Mouse (Mus musculus) liver, embryonic 13.5 days (tissue): ENCODE results near the gene Rpl18. TPM values are rescaled to one million over a fixed set of nuclear protein-coding genes. Genes with fewer than 3 reads are reported as not detected.

ENCODE experiments used
- ATAC-seq: fragments of 200-750 bp; cut with Nextera tagmentation; 2 replicates; pipeline ENCODE4 v1.8.0; 2017; ENCODE audit warnings: low read depth, mild to moderate bottlenecking, moderate number of reproducible peaks, moderate library complexity
- DNase-seq: peaks from one replicate; pipeline ENCODE4 v3.0.0; 2022
- H3K27ac ChIP-seq: fragments of 300-500 bp; sonication (generic); 2 replicates; pipeline ENCODE4 v1.5.1; 2015; ENCODE audit warnings: moderate library complexity, mild to moderate bottlenecking, inconsistent platforms
- H3K27me3 ChIP-seq: fragments of 300-500 bp; sonication (generic); 2 replicates; pipeline ENCODE4 v1.6.1; 2015; ENCODE audit warnings: mild to moderate bottlenecking, inconsistent platforms
- H3K36me3 ChIP-seq: fragments of 300-500 bp; sonication (generic); 2 replicates; pipeline ENCODE4 v1.6.1; 2015; ENCODE audit warnings: mild to moderate bottlenecking, inconsistent platforms
- H3K4me1 ChIP-seq: fragments of 300-500 bp; sonication (generic); replicated peaks from 2 replicates; pipeline ENCODE4 v1.6.1; 2015; ENCODE audit warnings: inconsistent platforms
- H3K4me2 ChIP-seq: fragments of 300-500 bp; sonication (generic); 2 replicates; pipeline ENCODE4 v1.6.1; 2015; ENCODE audit warnings: inconsistent platforms, mild to moderate bottlenecking, moderate library complexity
- H3K4me3 ChIP-seq: fragments of 300-500 bp; sonication (generic); replicated peaks from 2 replicates; pipeline ENCODE4 v1.5.1; 2015; ENCODE audit warnings: mild to moderate bottlenecking, inconsistent platforms
- H3K9ac ChIP-seq: fragments of 300-500 bp; sonication (generic); 2 replicates; pipeline ENCODE4 v1.6.1; 2015; ENCODE audit warnings: mild to moderate bottlenecking, inconsistent platforms
- H3K9me3 ChIP-seq: fragments of 300-500 bp; sonication (generic); replicated peaks from 2 replicates; pipeline ENCODE4 v1.6.1; 2016; ENCODE audit warnings: inconsistent platforms
- WGBS: fragments of 180-500 bp; shearing (Covaris S2); methylation state at CpG from one replicate; pipeline ENCODE4 v1.1.7; 2015; ENCODE audit not compliant: insufficient replicate concordance; 5-methylcytosine and 5-hydroxymethylcytosine counted together
- polyA plus RNA-seq: library from polyadenylated mRNA; unstranded; fragments of >200 nt; fragmentation: Nextera tagmentation; extraction: Ambion mirVana; gene quantifications from 2 replicates; pipeline ENCODE4 v1.2.1, GENCODE M21; 2015

Rpl18 gene
- polyA plus RNA-seq, 1 experiment from 2014 or later: 840 TPM

DNA sequence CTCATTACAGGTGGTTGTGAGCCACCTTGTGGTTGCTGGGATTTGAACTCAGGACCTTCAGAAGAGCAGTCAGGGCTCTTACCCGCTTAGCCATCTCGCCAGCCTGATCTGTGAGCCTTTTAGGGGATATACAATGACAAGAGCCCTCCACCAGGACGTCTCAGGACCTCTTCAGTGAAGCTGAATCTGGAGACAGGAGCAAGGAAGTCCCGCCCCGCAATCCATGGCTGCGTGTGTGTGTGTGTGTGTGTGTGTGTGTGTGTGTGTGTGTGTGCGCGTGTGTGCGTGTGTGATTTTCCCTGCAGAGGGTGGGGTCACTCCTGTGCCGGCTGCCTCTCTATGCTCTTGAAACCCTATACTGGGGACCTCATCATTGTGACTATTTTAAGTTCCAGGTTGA is 24.6 kb downstream of the Rpl18 start:
- H3K27ac ChIP-seq: no peak overlapping the region
- ATAC-seq: no peak
- 61% methylated on average over 10 of the region's 10 CpGs for WGBS
- no peak for DNase-seq
- no peak overlapping the region for H3K9ac ChIP-seq
- H3K9me3 ChIP-seq: no peaks in the 10 kb centered on the region
- no peak overlapping the region for H3K4me2 ChIP-seq
- no peaks in the 10 kb centered on the region for H3K27me3 ChIP-seq
- no peak overlapping the region for H3K4me3 ChIP-seq
- peaks cover 14% of the 10 kb centered on the region for H3K4me1 ChIP-seq
- H3K36me3 ChIP-seq: no peaks in the 10 kb centered on the region

DNA sequence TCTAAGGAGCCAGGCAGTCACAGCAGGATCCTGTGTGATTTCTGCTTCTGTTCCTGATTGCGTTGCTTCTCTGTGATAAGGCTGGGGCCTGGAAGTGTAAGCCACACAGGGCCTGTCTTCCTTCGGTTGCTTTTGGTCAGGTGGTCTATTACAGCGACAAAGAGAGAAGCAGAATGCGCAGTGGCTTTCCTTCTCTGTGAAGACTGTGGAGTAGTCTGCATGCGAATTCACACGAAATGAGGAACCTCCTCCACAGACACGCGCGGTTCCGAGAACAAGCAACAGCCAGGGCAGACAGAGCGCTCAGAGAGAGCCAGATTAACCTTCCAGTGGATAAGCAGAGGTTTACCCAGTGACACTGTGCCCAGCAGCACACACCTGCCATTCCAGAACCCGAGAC is 26.1 kb downstream of the Rpl18 start:
- Histone ChIP-seq H3K9ac (peak overlapping the region; percentile 22; the same call in 1 of the 2 replicates), H3K27ac (no peak overlapping the region), H3K36me3 (no peaks in the 10 kb centered on the region), H3K4me1 (peaks cover 14% of the 10 kb centered on the region), H3K4me2 (peak overlapping the region; percentile 54), H3K4me3 (no peak overlapping the region), H3K27me3 (no peaks in the 10 kb centered on the region), H3K9me3 (no peaks in the 10 kb centered on the region)
- WGBS: 34% methylated on average over 12 of the region's 12 CpGs
- ATAC-seq (no peak), DNase-seq (no peak)

DNA sequence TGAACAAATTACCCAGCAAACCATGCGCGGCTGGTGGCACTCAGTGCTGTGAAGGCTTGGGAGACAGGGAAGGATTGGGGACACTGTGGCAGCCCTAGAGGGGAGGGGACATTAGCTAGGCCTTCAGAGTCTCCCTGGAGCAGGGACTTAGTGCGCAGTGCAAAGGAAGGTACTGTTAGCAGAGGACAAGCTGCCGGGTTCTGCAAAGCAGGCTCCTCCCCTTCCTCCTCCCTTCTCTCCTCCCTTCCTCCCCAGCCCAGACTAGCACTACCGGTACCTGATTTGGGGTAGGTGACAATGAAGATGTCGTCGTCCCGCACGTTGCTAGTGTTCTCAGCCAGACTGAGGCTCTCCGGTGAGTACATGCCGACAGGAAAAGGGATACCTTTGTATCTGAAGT is 26.5 kb downstream of the Rpl18 start:
- no peaks in the 10 kb centered on the region for H3K9me3 ChIP-seq
- no peak for ATAC-seq
- peak overlapping the region; percentile 23; the same call in 1 of the 2 replicates for H3K9ac ChIP-seq
- 32% methylated on average over 11 of the region's 11 CpGs for WGBS
- H3K27me3 ChIP-seq: no peaks in the 10 kb centered on the region
- peak overlapping the region; percentile 27 for H3K4me3 ChIP-seq
- no peak overlapping the region for H3K27ac ChIP-seq
- H3K4me2 ChIP-seq: peak overlapping the region; percentile 54
- H3K4me1 ChIP-seq: peaks cover 14% of the 10 kb centered on the region
- no peaks in the 10 kb centered on the region for H3K36me3 ChIP-seq
- no peak for DNase-seq

DNA sequence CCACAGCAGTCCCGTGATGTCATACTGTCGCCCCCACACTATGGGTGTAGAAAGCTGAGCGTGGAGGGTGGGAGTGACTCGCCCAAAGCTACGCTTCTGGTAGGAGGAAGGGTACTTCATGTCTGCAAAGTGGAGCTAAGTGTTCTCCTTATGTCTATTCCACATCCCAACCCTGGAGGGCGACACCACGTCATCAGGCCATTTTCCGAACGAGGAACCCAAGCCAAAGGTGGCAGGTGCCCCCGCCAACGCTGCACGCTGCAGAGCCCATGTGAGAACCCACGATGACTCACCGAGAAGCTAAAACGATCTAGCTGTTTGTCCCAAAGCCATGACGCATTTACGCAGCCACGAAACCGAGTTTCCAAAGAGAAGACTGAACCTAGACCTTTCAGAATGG is 27.1 kb downstream of the Rpl18 start:
- Histone ChIP-seq H3K27ac (no peak overlapping the region), H3K36me3 (no peaks in the 10 kb centered on the region), H3K4me3 (peak overlapping the region; percentile 27), H3K4me2 (peak overlapping the region; percentile 54), H3K27me3 (no peaks in the 10 kb centered on the region), H3K9me3 (no peaks in the 10 kb centered on the region), H3K4me1 (peaks cover 14% of the 10 kb centered on the region), H3K9ac (0 out of 2 replicates have a peak overlapping the region, but pooled peaks have one; percentile 23)
- 30% methylated on average over 19 of the region's 19 CpGs for WGBS
- DNase-seq (no peak), ATAC-seq (no peak)

DNA sequence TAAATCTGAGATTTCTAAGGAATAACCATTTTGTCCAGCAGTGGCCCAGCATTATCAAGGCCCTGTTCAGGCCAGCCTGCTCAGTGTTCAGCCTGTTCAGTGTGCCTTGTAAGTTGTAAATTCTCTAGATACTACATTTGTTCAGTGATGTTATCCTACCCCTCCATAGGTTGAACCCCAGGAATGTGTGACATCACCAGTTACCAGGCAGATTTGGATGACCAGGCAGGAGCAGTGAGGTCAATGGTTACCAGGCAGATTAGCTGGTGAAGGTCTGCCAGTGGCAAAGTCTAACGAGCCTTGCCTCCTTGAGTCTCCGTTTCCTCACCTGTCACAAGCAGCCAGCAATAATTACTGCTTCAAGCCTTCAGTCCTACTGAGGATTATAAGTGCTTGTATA is 29.1 kb downstream of the Rpl18 start:
- no peaks in the 10 kb centered on the region for H3K9me3 ChIP-seq
- H3K9ac ChIP-seq: no peak overlapping the region
- ATAC-seq: no peak
- H3K27me3 ChIP-seq: no peaks in the 10 kb centered on the region
- 35% methylated on average over 2 of the region's 2 CpGs for WGBS
- H3K36me3 ChIP-seq: no peaks in the 10 kb centered on the region
- H3K4me2 ChIP-seq: no peak overlapping the region
- H3K4me3 ChIP-seq: no peak overlapping the region
- H3K4me1 ChIP-seq: peaks cover 14% of the 10 kb centered on the region
- H3K27ac ChIP-seq: no peak overlapping the region
- no peak for DNase-seq

DNA sequence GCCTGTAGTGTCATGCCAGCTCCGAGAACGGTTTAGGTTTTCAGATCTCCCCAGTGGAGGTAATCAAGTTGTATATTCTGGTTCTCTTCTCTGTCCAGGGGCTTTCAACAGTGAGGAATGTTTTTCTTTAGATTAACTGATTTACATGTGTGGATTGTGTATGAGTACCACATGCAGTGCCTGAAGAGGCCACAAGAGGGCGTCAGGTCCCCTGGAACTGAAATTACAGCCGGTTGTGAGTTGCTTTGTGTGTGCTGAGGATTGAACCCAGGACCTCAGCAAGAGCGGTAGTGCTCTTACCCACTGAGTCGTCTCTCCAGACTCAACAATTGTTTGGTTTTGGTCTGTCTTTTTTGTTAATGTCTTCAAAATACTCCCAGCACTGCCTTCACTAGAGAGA is 31.3 kb downstream of the Rpl18 start:
- no peak for ATAC-seq
- peaks cover 12% of the 10 kb centered on the region for H3K4me1 ChIP-seq
- no peaks in the 10 kb centered on the region for H3K27me3 ChIP-seq
- WGBS: 57% methylated on average over 6 of the region's 6 CpGs
- H3K9me3 ChIP-seq: no peaks in the 10 kb centered on the region
- no peak overlapping the region for H3K4me3 ChIP-seq
- no peak for DNase-seq
- H3K9ac ChIP-seq: no peak overlapping the region
- no peak overlapping the region for H3K27ac ChIP-seq
- H3K36me3 ChIP-seq: no peaks in the 10 kb centered on the region
- H3K4me2 ChIP-seq: no peak overlapping the region

DNA sequence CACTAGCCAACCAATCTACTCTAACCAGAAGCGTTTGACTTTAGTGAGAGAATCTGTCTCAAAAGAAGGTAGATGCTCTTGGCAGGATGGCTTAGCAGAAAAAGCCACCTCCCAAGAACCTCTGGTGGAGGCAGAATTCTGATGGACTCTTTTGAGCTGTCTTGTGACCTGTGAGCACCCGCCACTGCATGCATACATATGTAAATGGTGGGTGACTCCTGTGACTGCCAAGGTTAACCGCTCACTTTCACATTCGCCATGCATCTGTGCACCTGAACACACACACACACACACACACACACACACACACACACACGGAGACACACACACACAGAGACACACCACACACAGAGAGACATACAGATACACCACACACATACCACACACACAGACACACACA is 32.2 kb downstream of the Rpl18 start:
- no peak overlapping the region for H3K4me3 ChIP-seq
- H3K36me3 ChIP-seq: no peaks in the 10 kb centered on the region
- no peak overlapping the region for H3K27ac ChIP-seq
- DNase-seq (no peak), ATAC-seq (no peak)
- 73% methylated on average over 5 of the region's 5 CpGs for WGBS
- H3K4me1 ChIP-seq: peaks cover 4% of the 10 kb centered on the region; the same call in 1 of the 2 replicates
- H3K9me3 ChIP-seq: no peaks in the 10 kb centered on the region
- H3K27me3 ChIP-seq: no peaks in the 10 kb centered on the region
- no peak overlapping the region for H3K9ac ChIP-seq
- H3K4me2 ChIP-seq: no peak overlapping the region

DNA sequence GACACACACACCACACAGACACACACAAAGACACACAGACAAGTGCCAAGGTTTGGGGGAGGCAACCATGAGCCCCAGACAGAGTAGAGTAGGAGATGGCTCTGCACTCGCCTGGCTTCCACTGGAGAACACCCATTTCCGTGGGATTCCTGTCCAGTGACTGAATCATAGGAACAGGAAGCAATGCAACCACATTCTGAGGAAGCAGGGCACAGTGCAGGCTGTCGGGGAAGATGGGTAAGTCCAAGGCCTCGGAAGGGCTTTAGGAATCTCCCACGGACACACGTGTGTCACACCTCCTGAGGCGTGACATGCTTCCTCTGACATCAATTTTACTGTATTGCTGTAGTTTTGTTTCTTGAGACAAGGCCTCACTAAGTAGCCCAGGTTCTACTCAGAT is 32.9 kb downstream of the Rpl18 start:
- Histone ChIP-seq H3K27me3 (no peaks in the 10 kb centered on the region), H3K4me1 (peaks cover 4% of the 10 kb centered on the region; the same call in 1 of the 2 replicates), H3K27ac (no peak overlapping the region), H3K4me3 (no peak overlapping the region), H3K9ac (no peak overlapping the region), H3K4me2 (no peak overlapping the region), H3K36me3 (no peaks in the 10 kb centered on the region), H3K9me3 (no peaks in the 10 kb centered on the region)
- DNase-seq (no peak), ATAC-seq (no peak)
- WGBS: 42% methylated on average over 7 of the region's 7 CpGs

DNA sequence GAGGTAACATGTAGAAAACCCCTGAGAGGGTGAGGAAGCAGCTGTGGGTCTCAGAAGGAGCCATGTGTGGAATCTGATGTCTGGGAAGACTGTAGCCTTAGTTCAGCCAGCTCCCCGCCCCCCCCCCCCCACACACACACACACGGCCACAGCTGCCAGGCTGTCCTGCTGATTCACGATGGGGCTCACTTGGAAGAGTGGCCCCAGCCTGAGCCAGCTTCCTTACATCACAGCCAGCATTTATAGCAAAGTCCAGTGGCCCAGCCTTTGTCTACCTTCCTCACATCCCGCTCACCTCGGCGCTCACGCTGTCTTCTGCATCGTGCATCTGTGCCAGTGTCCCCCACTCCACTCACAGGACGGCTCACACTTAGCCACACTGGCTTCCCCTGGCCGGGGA is 34.1 kb downstream of the Rpl18 start:
- Histone ChIP-seq H3K9ac (no peak overlapping the region), H3K36me3 (no peaks in the 10 kb centered on the region), H3K27me3 (no peaks in the 10 kb centered on the region), H3K27ac (no peak overlapping the region), H3K9me3 (no peaks in the 10 kb centered on the region), H3K4me1 (peaks cover 4% of the 10 kb centered on the region; the same call in 1 of the 2 replicates), H3K4me3 (no peak overlapping the region), H3K4me2 (no peak overlapping the region)
- DNase-seq (no peak), ATAC-seq (no peak)
- 37% methylated on average over 10 of the region's 10 CpGs for WGBS

DNA sequence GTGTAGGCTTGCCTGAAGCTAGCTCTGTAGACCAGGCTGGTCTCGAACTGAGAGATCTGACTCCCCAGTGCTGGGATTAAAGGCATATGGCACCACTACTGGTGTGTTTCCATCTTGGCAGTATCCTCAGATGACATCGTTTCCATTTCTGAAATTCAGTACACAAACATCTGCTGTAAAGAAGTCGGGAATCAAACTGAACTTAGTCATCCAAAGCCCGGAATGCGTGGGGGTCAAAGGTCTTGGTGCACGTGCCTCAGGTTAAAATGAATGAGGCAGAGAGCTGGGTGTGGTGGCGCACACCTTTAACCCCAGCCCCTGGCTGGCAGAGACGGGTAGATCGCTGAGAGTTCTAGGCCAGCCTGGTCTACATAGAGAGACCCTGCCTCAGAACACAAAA is 34.9 kb downstream of the Rpl18 start:
- H3K27me3 ChIP-seq: no peaks in the 10 kb centered on the region
- no peaks in the 10 kb centered on the region for H3K9me3 ChIP-seq
- no peak for DNase-seq
- H3K4me3 ChIP-seq: no peak overlapping the region
- 71% methylated on average over 9 of the region's 9 CpGs for WGBS
- no peak overlapping the region for H3K4me2 ChIP-seq
- H3K9ac ChIP-seq: no peak overlapping the region
- H3K36me3 ChIP-seq: no peaks in the 10 kb centered on the region
- H3K4me1 ChIP-seq: peaks cover 4% of the 10 kb centered on the region; the same call in 1 of the 2 replicates
- no peak overlapping the region for H3K27ac ChIP-seq
- ATAC-seq: no peak

DNA sequence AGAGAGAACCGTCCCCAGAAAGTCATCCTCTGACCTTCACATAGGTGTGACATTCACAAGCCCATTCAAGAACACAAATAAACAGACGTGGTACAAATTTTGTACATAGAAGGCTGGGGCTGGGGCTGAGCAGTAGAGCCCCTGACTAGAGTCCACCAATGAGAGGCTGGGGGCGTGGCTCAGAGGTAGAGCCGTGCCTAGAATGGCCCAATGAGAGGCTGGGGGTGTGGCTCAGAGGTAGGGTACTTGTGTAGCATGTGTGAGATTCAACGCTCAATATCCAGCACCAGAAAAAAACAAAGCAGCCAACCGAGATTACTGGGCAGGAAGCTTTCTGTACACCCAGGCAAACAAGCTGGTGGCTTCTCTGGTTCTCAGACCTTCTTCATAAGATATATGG is 40.4 kb downstream of the Rpl18 start:
- Histone ChIP-seq H3K4me1 (0 out of 2 replicates have a peak, but pooled peaks cover 6% of the 10 kb centered on the region), H3K36me3 (no peaks in the 10 kb centered on the region), H3K27ac (no peak overlapping the region), H3K4me3 (no peak overlapping the region), H3K4me2 (no peak overlapping the region), H3K9ac (no peak overlapping the region), H3K9me3 (no peaks in the 10 kb centered on the region), H3K27me3 (peaks cover 30% of the 10 kb centered on the region)
- DNase-seq: no peak
- WGBS: 52% methylated on average over 6 of the region's 6 CpGs
- ATAC-seq: no peak

DNA sequence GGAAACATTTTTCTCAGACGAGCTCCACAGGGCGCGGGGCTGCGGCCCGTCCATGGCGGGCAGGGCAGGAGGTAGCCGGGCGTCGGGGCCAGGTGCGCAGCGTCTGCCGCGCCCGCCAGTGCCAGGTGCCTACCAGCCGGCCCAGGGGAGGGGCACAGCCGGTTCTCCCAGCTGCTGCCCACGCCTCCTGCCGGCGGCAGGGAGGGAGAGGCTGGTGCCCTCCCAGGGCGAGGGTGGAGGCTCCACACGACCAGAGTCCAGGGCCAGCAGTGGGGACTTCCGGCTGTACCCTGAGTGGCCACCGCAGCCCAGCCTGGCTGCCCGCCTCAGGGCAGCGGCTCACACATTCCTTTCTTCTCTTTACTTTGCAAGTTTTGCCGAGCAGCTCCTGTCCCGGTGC is 44.1 kb downstream of the Rpl18 start:
- Histone ChIP-seq H3K4me3 (no peak overlapping the region), H3K9me3 (no peaks in the 10 kb centered on the region), H3K4me2 (peak overlapping the region; percentile 49), H3K27me3 (peaks cover 34% of the 10 kb centered on the region), H3K36me3 (no peaks in the 10 kb centered on the region), H3K4me1 (0 out of 2 replicates have a peak, but pooled peaks cover 6% of the 10 kb centered on the region), H3K9ac (no peak overlapping the region), H3K27ac (no peak overlapping the region)
- WGBS: 8% methylated on average over 26 of the region's 27 CpGs
- DNase-seq (no peak), ATAC-seq (peak; percentile 43; the same call in 1 of the 2 replicates)
